Mouse (Mus musculus): ENCODE measurements around the gene Smim7.

DNA sequence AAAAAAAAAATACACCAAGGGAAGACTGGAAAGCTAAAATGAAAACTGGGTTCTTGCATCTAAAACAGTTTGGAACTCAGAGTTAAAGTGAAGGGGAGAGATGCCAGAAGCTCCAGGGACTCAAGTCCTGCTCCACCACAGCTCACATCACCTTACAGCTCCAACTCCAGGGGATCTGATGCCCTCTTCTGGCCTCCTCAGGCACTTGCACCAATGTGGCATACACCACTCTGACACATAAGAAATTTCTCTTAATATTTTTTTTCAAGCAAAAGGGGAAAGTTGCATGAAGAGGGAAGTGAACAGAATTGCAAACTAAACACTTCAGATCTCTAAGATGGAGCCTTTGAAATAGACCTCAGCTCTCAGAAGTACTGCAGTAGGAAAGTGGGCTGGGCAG, 31.7 kb downstream of the Smim7 start:
- peak; percentile 34; the same call in 1 of the 2 replicates for TF ChIP-seq CTCF (IDR thresholded peaks at IDR 0.05; ENCODE audit: insufficient read depth, low read length)
- no peak for TF ChIP-seq POLR2A (IDR thresholded peaks at IDR 0.05; ENCODE audit: borderline replicate concordance, extremely low read depth, low read depth, low read length)
